Mouse (Mus musculus) MEL (cell line): ENCODE results near the gene Ppargc1a. TPM values are rescaled to one million over a fixed set of nuclear protein-coding genes. Genes with fewer than 3 reads are reported as not detected.

Experiments
- DNase-seq: peaks from one replicate; pipeline ENCODE4 v3.0.0; 2011; ENCODE audit warnings: low read depth, low spot score
- H3K27ac ChIP-seq: 2 replicates; pipeline ENCODE4 v1.5.1; 2012; ENCODE audit warnings: low read depth, mild to moderate bottlenecking, control low read depth, low read length, moderate library complexity; ENCODE audit not compliant: control insufficient read depth
- H3K27me3 ChIP-seq, 2 experiments: fragments of 150-350 bp in 1 of 2; sonication (generic) in 1 of 2; 2 replicates each; pipeline ENCODE4 v1.6.1; 2012; ENCODE audit warnings: low read length in 2 of 2, mild to moderate bottlenecking in 2 of 2, improper control_type of control experiment in 1 of 2, moderate library complexity in 1 of 2; ENCODE audit not compliant: insufficient read depth in 2 of 2, control insufficient read depth in 1 of 2
- H3K36me3 ChIP-seq, 2 experiments: 2 replicates each; pipeline ENCODE4 v1.6.1; 2012 to 2014; ENCODE audit warnings: low read length in 2 of 2, improper control_type of control experiment in 1 of 2, inconsistent platforms in 1 of 2, mild to moderate bottlenecking in 1 of 2; ENCODE audit not compliant: insufficient read depth in 2 of 2, control insufficient read depth in 1 of 2
- H3K4me1 ChIP-seq, 2 experiments: fragments of 150-350 bp in 1 of 2; sonication (generic) in 1 of 2; 2 replicates each; pipeline ENCODE4 v1.6.1; 2012; ENCODE audit warnings: low read length in 2 of 2, improper control_type of control experiment in 1 of 2, mild to moderate bottlenecking in 1 of 2; ENCODE audit not compliant: insufficient read depth in 2 of 2, control insufficient read depth in 1 of 2
- H3K4me3 ChIP-seq, 2 experiments: fragments of 150-350 bp in 1 of 2; sonication (generic) in 1 of 2; 2 replicates each; pipeline ENCODE4 v1.5.1; 2012; ENCODE audit warnings: low read depth in 2 of 2, low read length in 2 of 2, mild to moderate bottlenecking in 2 of 2, moderate library complexity in 2 of 2, control low read depth in 1 of 2, improper control_type of control experiment in 1 of 2; ENCODE audit not compliant: control insufficient read depth in 1 of 2, insufficient read depth in 1 of 2
- H3K79me2 ChIP-seq: 2 replicates; pipeline ENCODE4 v1.6.1; 2012; ENCODE audit warnings: mild to moderate bottlenecking, low read length, moderate library complexity; ENCODE audit not compliant: control insufficient read depth, poor library complexity, insufficient read depth
- H3K9ac ChIP-seq: 2 replicates; pipeline ENCODE4 v1.6.1; 2012; ENCODE audit warnings: low read depth, mild to moderate bottlenecking, control low read depth, low read length, moderate library complexity; ENCODE audit not compliant: control insufficient read depth, poor library complexity, severe bottlenecking
- H3K9me3 ChIP-seq: fragments of 150-350 bp; sonication (generic); replicated peaks from 2 replicates; pipeline ENCODE4 v1.6.1; 2012; ENCODE audit warnings: mild to moderate bottlenecking, low read length, improper control_type of control experiment, moderate library complexity; ENCODE audit not compliant: insufficient read depth
- CHD2 ChIP-seq: IDR thresholded peaks from 2 replicates; pipeline ENCODE4 v1.6.1; 2011; ENCODE audit warnings: low read length, improper control_type of control experiment
- E2F4 ChIP-seq: IDR thresholded peaks from 2 replicates; pipeline ENCODE4 v1.6.1; 2011; ENCODE audit warnings: low read depth, low read length, improper control_type of control experiment, borderline replicate concordance
- EP300 ChIP-seq, 2 experiments: IDR thresholded peaks; 2 replicates each; pipeline ENCODE4 v1.6.1; 2011; ENCODE audit warnings: improper control_type of control experiment in 2 of 2, low read length in 2 of 2, low read depth in 1 of 2, mild to moderate bottlenecking in 1 of 2
- GATA1 ChIP-seq: IDR thresholded peaks from 2 replicates; pipeline ENCODE4 v1.6.1; 2011; ENCODE audit warnings: low read depth, low read length, improper control_type of control experiment
- KAT2A ChIP-seq: conservative IDR thresholded peaks from 2 replicates; pipeline ENCODE4 v1.6.1; 2012; ENCODE audit warnings: low read depth, low read length, improper control_type of control experiment, inconsistent platforms
- MAZ ChIP-seq: IDR thresholded peaks from 2 replicates; pipeline ENCODE4 v1.6.1; 2012; ENCODE audit warnings: low read depth, mild to moderate bottlenecking, inconsistent platforms, low read length, improper control_type of control experiment
- MYC ChIP-seq: IDR thresholded peaks from 2 replicates; pipeline ENCODE4 v1.6.1; 2011; ENCODE audit warnings: low read depth, mild to moderate bottlenecking, low read length, improper control_type of control experiment, moderate library complexity
- NELFE ChIP-seq: IDR thresholded peaks from 2 replicates; pipeline ENCODE4 v1.6.1; 2011; ENCODE audit warnings: low read depth, low read length, improper control_type of control experiment
- POLR2A ChIP-seq, 2 experiments: IDR thresholded peaks; 2 replicates each; pipeline ENCODE4 v1.6.1; 2011 to 2012; ENCODE audit warnings: low read length in 2 of 2, mild to moderate bottlenecking in 2 of 2, control low read depth in 1 of 2, improper control_type of control experiment in 1 of 2, low read depth in 1 of 2, moderate library complexity in 1 of 2; ENCODE audit not compliant: control insufficient read depth in 1 of 2, insufficient read depth in 1 of 2, poor library complexity in 1 of 2
- POLR2AphosphoS5 ChIP-seq: IDR thresholded peaks from 2 replicates; pipeline ENCODE4 v1.6.1; 2012; ENCODE audit warnings: low read depth, borderline replicate concordance, mild to moderate bottlenecking, inconsistent platforms, low read length, moderate library complexity, mixed read lengths
- RAD21 ChIP-seq: IDR thresholded peaks from 2 replicates; pipeline ENCODE4 v1.6.1; 2011; ENCODE audit warnings: mild to moderate bottlenecking, low read depth, low read length, improper control_type of control experiment
- SIN3A ChIP-seq: IDR thresholded peaks from 2 replicates; pipeline ENCODE4 v1.6.1; 2012; ENCODE audit warnings: low read length, improper control_type of control experiment, inconsistent platforms
- TCF12 ChIP-seq: IDR thresholded peaks from 2 replicates; pipeline ENCODE4 v1.6.1; 2014; ENCODE audit warnings: low read depth, mild to moderate bottlenecking, inconsistent platforms, low read length, improper control_type of control experiment, moderate library complexity
- USF2 ChIP-seq, 2 experiments: IDR thresholded peaks; 2 replicates each; pipeline ENCODE4 v1.6.1; 2011 to 2012; ENCODE audit warnings: improper control_type of control experiment in 2 of 2, low read length in 2 of 2, borderline replicate concordance in 1 of 2, inconsistent platforms in 1 of 2, low read depth in 1 of 2, mild to moderate bottlenecking in 1 of 2; ENCODE audit not compliant: insufficient read depth in 1 of 2
- ZC3H11A ChIP-seq: IDR thresholded peaks from 2 replicates; pipeline ENCODE4 v1.6.1; 2012; ENCODE audit warnings: low read depth, mild to moderate bottlenecking, inconsistent platforms, low read length, improper control_type of control experiment
- ZKSCAN1 ChIP-seq: IDR thresholded peaks from 2 replicates; pipeline ENCODE4 v1.6.1; 2012; ENCODE audit warnings: low read depth, mild to moderate bottlenecking, inconsistent platforms, low read length, improper control_type of control experiment, moderate library complexity
- ZMIZ1 ChIP-seq: IDR thresholded peaks from 2 replicates; pipeline ENCODE4 v1.6.1; 2012; ENCODE audit warnings: low read depth, mild to moderate bottlenecking, inconsistent platforms, low read length, improper control_type of control experiment, moderate library complexity
- polyA plus RNA-seq, 2 experiments: library from polyadenylated mRNA; stranded (reverse) in 1 of 2; unstranded in 1 of 2; fragments of >175 nt in 1 of 2; fragments of >200 nt in 1 of 2; gene quantifications; 2 replicates each; pipeline versions ENCODE4 v1.2.1 to v1.2.4; 2012; ENCODE audit warnings: low replicate concordance in 2 of 2, low read depth in 1 of 2; ENCODE audit not compliant: insufficient read length in 2 of 2, insufficient read depth in 1 of 2, missing spikeins in 1 of 2
- total RNA-seq: library from RNA; depleted of rRNA; stranded (reverse); fragments of 300-350 nt; gene quantifications from 2 replicates; pipeline ENCODE4 v1.2.3, GENCODE M21; 2012

The Ppargc1a gene
- total and polyA plus RNA-seq, 3 experiments = 0.04 to 0.06 TPM; not detected in 1

DNA sequence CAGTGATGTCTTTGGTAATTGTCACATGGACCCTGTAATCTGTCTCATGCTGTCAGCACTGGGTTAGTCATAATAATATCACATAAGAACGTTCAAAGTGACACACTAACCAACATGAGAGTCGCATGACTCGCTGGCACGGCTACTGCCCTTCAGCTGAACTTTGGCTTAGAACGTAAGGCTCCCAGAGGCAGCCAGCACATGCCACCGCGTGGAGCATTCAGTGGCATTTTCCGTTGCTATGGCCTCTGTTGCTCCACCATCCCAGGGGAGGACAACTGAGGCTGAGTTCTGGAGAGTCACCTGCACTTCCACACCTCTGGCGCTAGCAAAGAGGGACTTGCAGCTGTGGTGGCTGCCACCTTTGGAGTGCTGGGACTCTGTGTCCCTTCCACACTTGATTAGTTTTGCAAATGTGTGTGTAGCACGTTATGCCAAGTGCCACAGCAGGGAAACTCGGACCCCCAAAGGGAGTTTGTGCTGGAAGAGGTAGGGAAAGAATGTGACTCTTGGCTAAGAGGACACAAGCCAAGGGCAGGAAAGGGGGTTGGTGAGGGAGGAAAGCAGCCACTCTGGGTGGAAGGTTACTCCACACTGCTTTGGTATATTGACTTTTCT, 24.1 kb upstream of the Ppargc1a start:
- Histone ChIP-seq H3K36me3 (no peaks in the 10 kb centered on the region), H3K4me1 (no peaks in the 10 kb centered on the region), H3K9me3 (no peaks in the 10 kb centered on the region), H3K79me2 (no peaks in the 10 kb centered on the region), H3K27me3 (no peaks in the 10 kb centered on the region)
- no peak for DNase-seq
- TF ChIP-seq GATA1 = no peak
- TF ChIP-seq, all 39 proteins: peak for 0
- Histone ChIP-seq H3K9ac (no peak overlapping the region), H3K4me3 (no peak overlapping the region), H3K27ac (no peak overlapping the region)

DNA sequence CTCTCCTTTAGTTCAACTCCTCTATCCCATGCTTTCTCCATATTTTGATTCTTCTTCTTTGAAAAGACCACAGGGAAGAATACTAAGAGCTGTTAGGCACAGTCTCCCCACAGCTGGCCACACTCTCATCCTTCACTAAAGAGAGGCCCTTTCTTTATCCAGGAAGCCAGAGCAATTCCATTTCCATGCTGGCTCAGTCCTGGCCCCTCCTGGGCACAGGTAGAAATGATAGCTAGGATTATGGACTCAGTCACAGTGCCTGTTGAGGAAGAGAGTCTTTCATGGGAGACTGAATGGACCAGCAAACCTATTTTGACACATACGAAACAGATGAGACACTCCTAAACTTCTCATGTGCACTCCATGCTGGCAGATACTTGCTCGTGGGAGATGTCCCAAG, 18.7 kb upstream of the Ppargc1a start:
- H3K4me1 ChIP-seq = no peaks in the 10 kb centered on the region
- TF ChIP-seq SIN3A = no peak
- TF ChIP-seq NELFE = no peak
- no peak for TF ChIP-seq MYC
- TF ChIP-seq KAT2A = no peak
- no peak for TF ChIP-seq POLR2AphosphoS5
- no peak for TF ChIP-seq POLR2A (IDR thresholded peaks at IDR 0.05; ENCODE audit: control insufficient read depth in 1 of 2, insufficient read depth in 1 of 2, low read depth in 1 of 2, low read length in 2 of 2, poor library complexity in 1 of 2)
- no peak for TF ChIP-seq ZC3H11A
- no peak for TF ChIP-seq RAD21
- no peak for TF ChIP-seq TCF12
- TF ChIP-seq ZMIZ1 = no peak
- H3K27ac ChIP-seq = no peak overlapping the region

DNA sequence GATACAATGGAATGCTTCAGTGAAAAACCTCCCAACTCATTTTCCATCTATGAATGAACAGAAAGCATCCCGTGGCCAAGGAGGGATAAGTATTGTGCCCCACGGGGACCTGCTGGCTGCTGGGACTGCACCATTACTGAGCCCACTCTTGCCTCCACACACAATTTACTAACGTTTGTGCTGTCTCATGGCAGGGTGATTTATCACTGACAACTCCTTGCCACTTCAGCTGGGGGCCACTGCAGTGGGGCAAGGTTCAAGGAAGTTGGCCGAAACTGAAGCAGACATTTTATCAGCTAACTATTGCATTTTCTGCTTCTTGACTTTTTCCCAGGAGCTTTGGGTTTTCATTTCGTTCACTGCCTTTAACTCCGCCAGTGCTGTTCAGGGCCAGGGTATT, 17.5 kb upstream of the Ppargc1a start:
- Histone ChIP-seq H3K36me3 (no peaks in the 10 kb centered on the region), H3K4me3 (no peak overlapping the region), H3K79me2 (no peaks in the 10 kb centered on the region), H3K27me3 (no peaks in the 10 kb centered on the region), H3K9ac (no peak overlapping the region), H3K27ac (no peak overlapping the region), H3K9me3 (no peaks in the 10 kb centered on the region), H3K4me1 (no peaks in the 10 kb centered on the region)
- DNase-seq = peak; percentile 8
- TF ChIP-seq CHD2 = no peak
- no peak for TF ChIP-seq EP300 (IDR thresholded peaks at IDR 0.05; ENCODE audit: low read depth in 1 of 2, low read length in 2 of 2)
- no peak for TF ChIP-seq MYC
- no peak for TF ChIP-seq MAZ
- no peak for TF ChIP-seq E2F4
- TF ChIP-seq ZC3H11A = no peak
- no peak for TF ChIP-seq ZKSCAN1
- no peak for TF ChIP-seq USF2 (IDR thresholded peaks at IDR 0.05; ENCODE audit: borderline replicate concordance in 1 of 2, insufficient read depth in 1 of 2, low read depth in 1 of 2, low read length in 2 of 2)

More for the DNA sequence above, 18.7 kb upstream of the Ppargc1a start:
- Histone ChIP-seq H3K79me2 (no peaks in the 10 kb centered on the region), H3K9ac (no peak overlapping the region), H3K36me3 (no peaks in the 10 kb centered on the region), H3K9me3 (no peaks in the 10 kb centered on the region), H3K4me3 (no peak overlapping the region), H3K27me3 (no peaks in the 10 kb centered on the region)
- no peak for DNase-seq
